Mouse (Mus musculus) mesoderm, embryonic 11.5 days (tissue): ENCODE measurements around the gene Ccdc191.

ENCODE experiments used
- DNase-seq: peaks from one replicate; pipeline ENCODE4 v3.0.0-alpha.2; 2012; ENCODE audit warnings: low read depth, low spot score

Gene Ccdc191

DNA sequence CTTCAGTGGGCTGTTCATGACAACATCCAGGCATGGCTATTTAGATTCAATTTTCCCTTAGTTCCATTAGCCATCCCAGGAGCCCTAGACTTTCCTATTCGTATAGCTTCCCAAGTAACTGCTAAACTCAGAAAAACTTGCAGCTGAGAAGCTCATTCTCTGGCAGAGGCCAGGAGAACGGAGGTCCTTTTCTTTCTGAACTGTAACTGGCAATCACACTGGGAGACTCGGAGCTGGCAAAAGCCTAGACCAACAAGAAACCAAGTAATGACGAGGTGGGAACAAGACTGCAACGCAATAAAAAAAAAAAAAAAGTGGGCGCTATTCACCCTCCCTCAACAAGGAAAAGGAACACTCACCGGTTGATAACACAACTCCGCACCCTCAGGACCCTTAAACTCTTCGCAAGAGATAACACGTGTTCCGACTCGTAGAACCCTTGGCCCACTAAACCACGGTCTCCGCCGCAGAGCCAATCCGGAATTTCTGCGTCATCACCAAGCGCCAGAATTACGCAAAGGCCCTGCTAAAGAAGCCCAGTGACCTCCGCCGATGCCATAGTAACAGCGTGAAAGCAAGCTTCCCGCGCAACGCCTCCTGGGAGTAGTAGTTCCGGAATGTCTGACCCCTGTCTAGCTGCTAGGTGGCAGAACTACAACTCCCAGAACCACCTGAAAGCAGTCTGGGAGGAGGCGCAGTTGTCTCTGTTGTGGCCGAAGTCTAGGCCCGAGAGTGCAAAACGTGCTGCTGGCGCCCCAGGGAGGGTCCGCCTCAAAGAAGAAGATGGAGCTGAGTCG, at the start of gene Ccdc191:
Gene Ccdc191 (plus strand): TSS at position 593 of the 797 bp plus-strand sequence.
- DNase-seq, result peak; percentile 100

DNA sequence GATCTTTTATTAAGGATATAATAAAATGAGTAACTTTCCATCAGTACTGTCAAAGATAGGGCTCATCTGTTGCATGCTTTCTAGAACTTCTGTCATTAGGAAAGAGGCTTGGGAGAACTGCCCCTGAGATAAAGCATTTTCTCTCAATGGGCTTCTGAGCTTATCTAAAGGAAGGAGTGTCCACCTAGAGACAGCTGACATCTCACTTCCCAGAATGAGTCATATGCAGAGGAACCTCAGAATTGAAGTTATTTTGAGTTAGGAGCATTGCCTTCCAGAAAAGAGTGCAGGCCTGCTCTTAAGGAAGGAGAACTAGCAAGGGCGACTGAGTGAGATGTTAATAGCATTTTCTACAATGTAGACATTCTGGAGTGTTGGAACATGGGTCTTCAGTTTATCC, 48.4 kb upstream of the Ccdc191 start:
- no peak for DNase-seq

DNA sequence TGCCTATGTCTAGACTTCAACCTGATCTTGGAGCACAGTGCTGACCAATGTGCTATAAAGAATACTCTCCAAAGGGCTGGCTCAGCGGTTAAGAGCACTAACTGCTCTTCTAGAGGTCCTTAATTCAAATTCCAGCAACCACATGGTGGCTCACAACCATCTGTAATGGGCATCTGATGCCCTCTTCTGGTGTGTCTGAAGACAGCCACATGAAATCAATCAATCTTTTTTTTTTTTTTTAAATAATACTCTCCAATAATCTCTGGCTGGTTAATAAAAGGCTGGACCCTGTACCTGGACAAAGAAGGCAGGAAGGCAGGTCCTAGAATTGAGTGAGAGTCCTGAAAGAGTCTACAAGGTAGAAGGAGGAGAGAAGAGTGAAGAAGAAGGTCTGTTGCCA, 39.8 kb upstream of the Ccdc191 start:
- no peak for DNase-seq

DNA sequence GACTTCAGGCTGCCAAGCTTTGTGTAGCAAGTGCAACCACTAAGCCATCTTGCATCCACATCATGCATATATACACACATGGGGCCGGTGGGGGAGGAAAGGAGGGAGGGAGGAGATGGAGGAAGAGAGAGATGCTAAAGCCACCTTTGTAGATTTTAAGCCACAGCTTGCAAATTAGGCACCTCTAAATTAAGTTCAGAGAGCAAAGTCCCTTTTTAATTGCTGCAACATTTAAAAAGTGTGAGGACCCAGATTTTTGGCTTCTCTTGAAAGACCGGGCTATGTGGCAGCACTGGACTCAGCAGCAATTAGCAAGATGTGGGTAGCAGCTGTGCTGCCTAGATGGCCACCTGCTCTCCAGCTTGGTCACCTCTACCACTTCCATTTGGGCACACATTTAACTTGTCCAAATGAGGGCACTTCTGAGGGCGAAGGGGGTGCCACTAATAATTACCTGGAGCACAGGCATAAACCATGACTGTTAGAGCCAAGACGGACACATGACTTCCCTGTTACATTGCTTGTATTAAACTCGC, 30.6 kb upstream of the Ccdc191 start:
- DNase-seq, result no peak

DNA sequence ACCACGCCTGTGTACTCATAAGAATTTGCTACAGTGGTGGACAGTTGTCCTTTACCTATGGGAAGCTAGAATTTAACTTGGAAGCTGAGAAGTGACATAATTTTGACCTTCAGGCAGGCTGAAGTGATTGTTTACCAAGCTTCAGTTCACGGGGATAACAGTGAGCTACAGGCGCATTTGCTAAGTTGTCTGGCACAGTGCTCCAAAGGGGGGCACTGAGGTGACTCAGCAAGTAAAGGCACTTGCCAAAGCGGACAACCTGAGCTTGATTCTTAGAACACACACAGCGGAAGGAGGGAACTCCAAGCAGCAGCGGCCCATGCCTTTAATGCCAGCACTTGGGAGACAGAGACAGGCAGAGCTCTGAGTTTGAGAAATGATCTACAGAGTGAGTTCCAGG, 29.0 kb upstream of the Ccdc191 start:
- DNase-seq, result no peak

DNA sequence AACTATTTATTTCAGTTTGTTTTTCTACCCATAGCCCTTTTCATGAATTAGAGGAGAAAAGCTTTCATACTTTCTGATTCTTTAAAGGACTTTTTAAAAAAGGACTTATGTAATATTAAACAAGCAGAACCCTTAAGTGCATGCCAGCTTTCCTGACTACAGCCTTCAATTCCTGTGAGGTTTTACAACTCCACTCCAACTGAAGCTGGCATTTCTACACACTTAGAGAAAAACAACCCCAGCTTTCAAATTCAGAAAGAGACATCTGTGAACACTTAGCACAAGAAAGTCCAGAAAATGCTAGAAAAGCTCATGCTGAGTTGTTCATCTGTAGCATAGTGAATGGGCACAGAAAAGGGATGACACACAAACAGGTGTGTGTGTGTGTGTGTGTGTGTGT, 19.8 kb upstream of the Ccdc191 start:
- no peak for DNase-seq

DNA sequence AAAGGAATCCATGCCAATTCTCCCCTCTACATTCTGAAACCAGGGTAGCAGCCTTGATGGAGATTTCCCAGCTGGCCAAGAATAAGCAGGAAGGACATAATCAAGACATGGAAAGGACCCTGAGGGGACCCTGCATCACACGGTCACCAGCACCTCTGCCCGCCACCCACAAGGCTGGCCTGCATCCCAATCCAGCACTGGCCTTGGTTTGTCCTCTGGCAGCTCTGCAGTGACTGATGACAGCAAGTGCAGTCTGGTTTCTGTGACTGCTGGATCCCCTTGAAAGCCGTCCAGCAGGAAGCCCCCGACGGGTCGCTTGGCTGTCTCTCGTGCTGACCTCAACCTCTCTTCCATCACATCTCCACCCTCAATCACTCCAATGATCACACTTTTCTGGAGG, 18.2 kb upstream of the Ccdc191 start:
- no peak for DNase-seq

DNA sequence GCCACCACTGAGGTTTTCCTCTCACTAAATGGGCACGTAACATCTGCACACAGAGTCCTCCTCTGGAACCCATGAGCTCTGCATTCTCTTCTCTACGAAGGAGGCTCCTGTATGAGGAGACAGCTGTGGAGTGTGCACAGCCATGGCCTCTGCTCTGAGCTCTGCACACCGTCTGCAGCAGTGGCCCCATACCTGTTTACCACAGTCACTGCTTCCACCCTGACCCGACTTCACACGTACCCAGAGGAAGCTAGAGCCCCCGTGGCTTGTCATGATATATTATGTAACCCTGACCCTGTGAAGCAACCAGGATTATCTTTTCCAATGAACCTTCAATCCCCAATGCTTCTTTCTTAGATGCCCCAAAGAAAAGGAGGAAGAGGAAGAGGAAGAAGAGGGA, 9.8 kb upstream of the Ccdc191 start:
- DNase-seq, result no peak

DNA sequence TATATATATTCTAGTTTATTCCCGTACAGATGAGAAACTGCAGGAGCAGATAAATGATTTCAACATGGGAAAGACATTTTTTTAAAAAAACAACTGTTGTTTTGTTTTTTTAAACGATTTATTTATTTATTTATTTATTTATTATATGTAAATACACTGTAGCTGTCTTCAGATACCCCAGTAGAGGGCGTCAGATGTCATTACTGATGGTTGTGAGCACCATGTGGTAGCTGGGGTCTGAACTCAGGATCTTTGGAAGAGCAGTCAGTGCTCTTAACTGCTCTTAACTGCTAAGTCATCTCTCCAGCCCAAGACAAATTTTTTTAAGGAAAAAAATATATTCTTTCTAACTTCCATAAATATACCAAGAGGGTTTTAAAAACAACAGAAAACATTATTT, 8.0 kb upstream of the Ccdc191 start:
- DNase-seq, result peak; percentile 19

DNA sequence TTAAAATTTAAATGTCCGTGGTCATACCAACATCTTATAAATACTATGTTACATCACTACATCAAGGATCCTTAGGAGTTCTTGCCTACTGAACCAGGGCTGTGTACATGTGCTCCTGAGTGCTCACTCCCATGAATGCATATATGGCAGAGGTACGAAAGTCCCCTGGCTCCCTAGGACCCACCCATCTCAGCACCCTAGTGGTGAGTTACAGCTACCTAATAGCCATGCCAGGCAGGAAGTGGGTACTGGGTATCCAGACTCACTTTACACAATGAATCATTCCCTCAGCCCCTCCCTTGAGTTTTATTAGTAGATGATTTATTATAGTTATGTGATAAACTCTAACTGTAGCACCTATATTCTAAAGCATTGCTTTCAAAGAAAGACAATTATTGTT, 7.3 kb upstream of the Ccdc191 start:
- no peak for DNase-seq

DNA sequence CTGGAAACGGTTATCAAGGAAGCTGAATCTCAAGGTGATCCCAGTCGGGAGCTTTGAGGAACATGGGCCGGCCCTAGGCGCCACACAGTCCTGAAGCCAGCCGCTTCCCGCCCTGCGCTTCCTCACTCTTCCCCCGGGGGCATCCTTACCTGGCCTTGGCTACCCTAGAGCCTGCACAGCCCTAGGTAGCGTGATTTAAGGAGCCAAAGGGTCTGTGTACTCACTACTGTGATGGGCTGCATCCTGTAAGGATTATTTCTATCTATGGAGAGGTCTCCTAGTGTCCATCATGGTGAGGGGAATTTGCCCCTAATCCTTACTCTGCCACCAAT, 371 bp downstream of the Ccdc191 start:
- DNase-seq, result no peak

DNA sequence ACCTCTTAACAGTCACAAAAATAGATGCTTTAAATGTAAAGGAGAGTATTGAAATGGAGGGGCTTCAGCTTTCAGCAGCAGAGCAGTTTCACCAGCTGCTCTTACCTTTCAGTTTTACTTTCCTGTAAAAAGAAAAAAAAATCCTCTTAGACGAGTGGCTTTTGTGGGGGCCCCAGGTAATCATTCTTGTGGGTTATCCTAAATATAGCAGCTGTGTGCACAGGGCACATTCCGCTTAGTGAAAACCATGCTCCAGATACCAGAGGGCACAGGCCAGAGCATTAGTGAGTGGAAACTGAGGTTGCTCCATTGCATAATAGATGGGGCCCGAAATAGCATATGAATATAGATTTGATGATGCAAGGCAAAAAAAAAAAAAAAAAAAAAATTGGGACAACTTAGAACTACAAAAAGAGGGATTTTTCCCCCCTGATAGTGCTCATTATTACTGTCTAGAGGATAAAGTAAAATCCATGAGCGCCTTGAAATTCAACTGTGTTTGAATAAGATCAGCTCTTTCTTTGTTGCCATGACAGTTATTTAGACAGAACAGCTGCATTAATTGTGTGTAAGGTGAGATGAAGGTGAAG, 1.2 kb downstream of the Ccdc191 start:
- DNase-seq, result no peak

DNA sequence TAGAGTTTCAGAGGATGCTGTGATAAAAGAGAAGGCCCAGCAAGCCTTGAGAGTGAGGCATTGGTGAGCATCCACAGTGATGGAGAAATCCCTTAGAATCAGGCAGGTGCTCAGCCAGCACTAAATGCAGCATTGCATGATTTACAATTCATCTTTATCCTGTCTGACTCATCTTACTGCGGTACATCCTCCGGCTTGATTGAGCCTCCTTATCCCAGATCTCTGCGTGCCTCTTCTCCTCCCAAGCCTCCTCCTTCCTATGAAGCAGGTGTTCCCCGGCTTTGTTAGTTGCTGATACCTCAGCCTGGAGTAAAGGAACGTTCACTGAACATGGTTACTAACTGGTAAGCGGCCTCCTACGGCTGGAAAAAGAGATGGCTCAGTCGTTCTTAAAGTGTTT, 4.9 kb downstream of the Ccdc191 start:
- DNase-seq, result no peak

DNA sequence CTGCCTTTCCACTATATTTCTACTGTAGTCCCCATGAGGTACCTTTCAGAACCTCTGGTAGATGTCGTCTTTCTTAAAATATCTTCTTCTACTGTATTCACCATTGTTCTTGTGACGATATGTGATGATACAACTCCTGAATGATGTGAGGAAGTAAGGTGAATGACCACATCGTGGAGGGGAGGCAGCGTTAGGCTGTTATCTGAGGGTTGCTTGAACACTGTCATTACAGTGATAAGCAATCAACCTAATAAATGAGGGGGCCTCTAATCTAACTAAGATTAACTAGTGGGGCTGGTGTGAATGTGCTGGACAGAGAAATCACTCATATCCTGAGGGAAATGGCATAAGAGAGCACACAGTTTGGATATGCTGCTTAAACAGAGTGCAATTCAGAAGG, 10.5 kb downstream of the Ccdc191 start:
- no peak for DNase-seq

DNA sequence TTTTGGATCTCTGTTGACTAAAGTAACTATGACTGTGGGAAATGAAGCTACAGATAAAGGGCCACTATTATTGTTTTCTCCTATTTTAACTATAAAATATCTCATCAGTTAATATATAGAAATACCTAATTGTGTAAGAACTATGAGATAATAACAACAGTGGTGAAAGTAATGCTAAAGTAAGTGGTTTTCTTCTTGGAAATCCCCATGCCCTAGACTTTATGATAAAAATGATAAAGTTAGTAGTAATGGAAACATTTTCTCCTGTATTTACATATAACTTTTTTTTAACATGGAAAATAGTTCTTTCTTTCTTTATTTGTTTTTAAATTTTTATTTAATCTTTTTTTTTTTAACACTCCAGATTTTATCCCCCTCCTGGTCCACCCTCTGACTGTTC, 11.0 kb downstream of the Ccdc191 start:
- no peak for DNase-seq

DNA sequence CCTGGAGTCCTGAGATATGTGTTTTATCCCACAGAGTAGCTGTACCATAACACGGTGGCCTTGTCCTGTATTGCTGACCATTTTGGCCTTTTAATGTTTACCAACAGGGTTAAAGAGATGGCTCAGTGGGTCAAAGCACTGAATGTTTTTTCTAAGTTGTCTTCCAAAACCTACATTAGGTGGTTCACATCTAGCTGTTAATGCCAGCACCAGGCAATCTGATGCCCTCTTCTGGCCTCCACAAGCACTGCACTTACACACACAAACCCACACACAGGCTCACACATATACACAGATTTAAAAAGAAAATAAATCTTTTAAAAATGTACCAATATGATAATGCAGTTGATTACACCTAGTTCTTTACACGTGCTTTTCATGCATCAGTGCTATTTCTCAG, 19.3 kb downstream of the Ccdc191 start:
- DNase-seq, result no peak

DNA sequence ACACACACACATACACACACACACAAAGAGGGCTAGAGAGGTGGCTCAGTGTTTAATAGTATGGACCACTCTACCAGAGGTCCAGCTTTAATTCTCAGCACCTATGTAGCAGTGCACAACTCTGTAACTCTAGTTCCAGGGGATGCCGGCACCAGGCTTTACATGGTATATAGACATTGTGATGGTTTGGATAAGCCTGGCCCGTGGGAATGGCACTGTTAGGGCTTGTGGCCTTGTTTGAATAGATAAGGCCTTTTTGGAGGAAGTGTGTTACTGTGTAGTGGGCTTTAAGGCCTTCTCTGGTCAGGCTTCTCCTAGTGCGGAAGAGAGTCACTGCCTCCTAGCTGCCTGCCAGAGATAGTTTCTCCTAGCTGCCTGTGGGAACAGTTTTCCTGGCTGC, 29.3 kb downstream of the Ccdc191 start:
- no peak for DNase-seq

DNA sequence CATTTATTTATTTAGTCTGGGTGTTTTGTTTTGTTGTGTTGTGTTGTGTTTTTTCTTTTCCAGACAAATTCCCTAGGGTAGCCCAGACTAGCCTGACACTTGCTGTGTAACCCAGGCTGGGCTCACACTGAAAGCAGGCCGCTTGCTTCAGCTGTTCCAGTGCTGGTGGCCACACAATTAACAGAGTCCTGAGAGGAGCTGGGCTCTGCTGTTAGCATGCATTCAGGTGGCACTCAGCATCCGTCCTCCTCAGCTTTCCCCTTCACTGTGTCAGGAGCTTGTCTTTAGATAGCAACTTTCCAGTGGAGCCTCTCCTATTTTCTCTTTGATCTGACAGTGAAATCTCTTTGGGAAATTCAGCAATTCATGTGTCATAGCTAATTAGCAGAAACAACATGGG, 32.4 kb downstream of the Ccdc191 start:
- no peak for DNase-seq

DNA sequence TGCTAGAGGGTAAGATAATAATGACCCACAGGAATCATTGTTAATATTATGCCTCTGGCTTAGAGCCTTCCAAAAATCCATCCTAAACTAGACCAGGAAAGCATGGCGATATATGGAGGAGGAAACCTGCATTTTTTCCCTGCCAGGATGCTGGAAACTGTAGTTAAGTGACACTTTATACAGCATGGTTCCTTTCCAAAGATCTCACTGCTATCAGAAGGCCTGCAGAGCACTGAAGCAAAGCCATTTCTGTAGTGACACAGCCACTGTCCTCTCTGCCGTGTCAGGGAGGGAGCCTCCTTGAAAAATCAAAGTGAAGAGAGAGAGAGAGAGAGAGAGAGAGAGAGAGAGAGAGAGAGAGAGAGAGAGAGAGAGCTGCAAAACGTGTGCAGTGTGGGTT, 33.0 kb downstream of the Ccdc191 start:
- no peak for DNase-seq

DNA sequence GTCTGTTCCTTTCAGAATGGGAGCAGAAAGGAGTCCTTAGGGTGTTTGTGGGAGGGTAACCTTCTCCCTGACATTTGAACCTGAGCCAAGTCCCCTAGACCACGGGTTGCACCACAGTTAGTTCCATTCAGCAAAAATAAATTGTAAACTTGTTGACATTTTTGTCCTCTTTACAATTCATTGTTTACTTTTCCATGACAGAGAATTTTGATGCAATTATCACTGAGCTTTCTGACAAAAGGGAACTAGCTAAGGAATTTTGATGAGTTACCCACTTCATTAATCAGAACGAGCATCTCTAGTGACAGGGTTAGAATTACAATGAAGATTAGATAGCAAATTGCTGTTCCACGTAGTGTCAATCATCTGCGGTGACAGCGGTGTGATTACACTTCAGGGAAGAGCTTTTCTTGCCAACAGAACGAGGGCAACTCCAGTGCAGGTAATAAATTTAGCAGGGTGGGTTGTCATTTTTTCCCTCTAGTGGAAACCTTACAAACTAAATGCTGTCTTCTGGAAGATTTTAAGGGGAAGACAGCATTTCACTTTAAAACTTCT, 35.5 kb downstream of the Ccdc191 start:
- DNase-seq, result no peak

DNA sequence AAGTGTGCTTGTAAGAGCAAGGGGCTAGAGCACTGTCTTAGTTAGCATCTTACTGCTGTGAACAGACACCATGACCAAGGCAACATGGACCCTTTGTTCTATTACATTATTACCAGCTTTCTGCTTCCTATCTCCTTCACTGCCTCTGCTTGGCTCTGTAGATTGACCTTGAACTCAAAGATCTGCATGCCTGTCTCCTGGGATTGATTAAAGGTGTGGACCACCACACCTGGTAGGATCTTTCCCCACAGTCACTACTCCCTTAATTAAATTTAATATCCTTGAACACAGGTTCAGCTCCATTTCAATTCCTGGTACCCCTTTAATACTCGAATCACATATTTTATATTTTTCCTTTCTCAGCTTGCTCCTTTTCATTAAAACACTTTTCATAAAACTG, 36.2 kb downstream of the Ccdc191 start:
- no peak for DNase-seq

DNA sequence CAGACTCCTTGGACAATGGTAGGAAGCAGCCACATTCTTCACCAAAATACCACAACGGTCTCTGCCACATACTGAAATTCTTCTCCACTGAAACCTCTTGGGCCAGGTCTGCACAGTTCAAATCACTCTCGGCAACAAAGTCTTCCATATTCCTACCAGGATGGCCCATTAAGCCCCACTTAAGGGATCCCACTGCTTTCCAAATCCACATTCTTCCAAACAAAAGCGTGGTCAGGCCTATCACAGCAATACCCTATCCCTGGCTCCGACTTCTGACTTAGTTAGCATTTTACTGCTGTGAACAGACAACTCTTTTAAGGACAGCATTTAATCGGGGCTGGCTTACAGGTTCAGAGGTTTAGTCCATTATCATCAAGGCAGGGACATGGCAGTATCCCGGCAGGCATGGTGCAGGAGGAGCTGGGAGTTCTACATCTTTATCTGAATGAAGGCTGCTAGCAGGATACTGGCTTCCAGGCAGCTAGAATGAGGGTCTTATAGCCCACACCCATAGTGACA, 36.8 kb downstream of the Ccdc191 start, which contains the start of gene Qtrt2:
Gene Qtrt2 (minus strand): TSS at position 469 of the 519 bp plus-strand sequence.
- no peak for DNase-seq

DNA sequence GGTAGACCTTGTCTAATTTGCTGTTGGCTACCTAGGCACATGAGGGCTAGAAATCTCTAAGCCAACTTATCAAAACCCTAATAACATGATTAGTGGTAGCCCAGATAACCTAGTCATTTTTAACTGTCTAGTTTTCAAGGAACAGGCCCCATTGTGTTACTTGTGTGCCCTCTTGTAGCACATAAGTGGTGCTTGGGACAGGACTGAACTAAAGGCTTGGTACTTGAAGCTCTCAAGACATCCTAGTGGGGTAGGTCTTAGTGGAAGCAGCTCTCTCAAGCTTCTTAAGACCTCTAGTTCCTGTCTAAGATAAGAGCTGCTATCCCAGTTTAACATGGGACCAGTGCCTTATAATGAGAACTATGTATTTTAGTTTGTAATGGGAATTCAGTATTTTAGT, 41.0 kb downstream of the Ccdc191 start:
- DNase-seq, result no peak
